Mouse (Mus musculus) embryonic facial prominence, embryonic 14.5 days (tissue): ENCODE measurements around the gene A26c2. TPM values are rescaled to one million over a fixed set of nuclear protein-coding genes. Genes with fewer than 3 reads are reported as not detected.

Experiments
- ATAC-seq: fragments of 200-750 bp; cut with Nextera tagmentation; 2 replicates; pipeline ENCODE4 v1.8.0; 2017; ENCODE audit warnings: low read depth, moderate number of reproducible peaks, moderate TSS enrichment
- DNase-seq: peaks from one replicate; pipeline ENCODE4 v3.0.0-alpha.2; 2015; ENCODE audit warnings: low spot score
- H3K27ac ChIP-seq: fragments of 300-500 bp; sonication (generic); replicated peaks from 2 replicates; pipeline ENCODE4 v1.5.1; 2014; ENCODE audit warnings: low read depth, mild to moderate bottlenecking, low read length, moderate library complexity
- H3K27me3 ChIP-seq: fragments of 300-500 bp; sonication (generic); replicated peaks from 2 replicates; pipeline ENCODE4 v1.6.1; 2014; ENCODE audit warnings: low read length; ENCODE audit not compliant: control insufficient read depth, insufficient read depth
- H3K36me3 ChIP-seq: fragments of 300-500 bp; sonication (generic); 2 replicates; pipeline ENCODE4 v1.6.1; 2014; ENCODE audit warnings: low read length, mixed read lengths; ENCODE audit not compliant: control insufficient read depth, insufficient read depth
- H3K4me1 ChIP-seq: fragments of 300-500 bp; sonication (generic); 2 replicates; pipeline ENCODE4 v1.6.1; 2014; ENCODE audit warnings: antibody characterized with exemption, low read length; ENCODE audit not compliant: control insufficient read depth, insufficient read depth
- H3K4me2 ChIP-seq: fragments of 300-500 bp; sonication (generic); 2 replicates; pipeline ENCODE4 v1.6.1; 2014; ENCODE audit warnings: low read depth, mild to moderate bottlenecking, low read length, moderate library complexity, mixed read lengths
- H3K4me3 ChIP-seq: fragments of 300-500 bp; sonication (generic); 2 replicates; pipeline ENCODE4 v1.5.1; 2014; ENCODE audit warnings: low read depth, mild to moderate bottlenecking, low read length
- H3K9ac ChIP-seq: fragments of 300-500 bp; sonication (generic); 2 replicates; pipeline ENCODE4 v1.6.1; 2014; ENCODE audit warnings: low read depth, mild to moderate bottlenecking, low read length, moderate library complexity, mixed read lengths
- H3K9me3 ChIP-seq: fragments of 300-500 bp; sonication (generic); 2 replicates; pipeline ENCODE4 v1.6.1; 2016; ENCODE audit warnings: low read length; ENCODE audit not compliant: control insufficient read depth
- WGBS: fragments of 180-500 bp; shearing (Covaris S2); extraction: QIAGEN DNeasy Blood & Tissue Kit; methylation state at CpG from one replicate; pipeline ENCODE4 v1.1.7; 2014; 5-methylcytosine and 5-hydroxymethylcytosine counted together
- polyA plus RNA-seq: library from polyadenylated mRNA; unstranded; fragments of >200 nt; fragmentation: Nextera tagmentation; extraction: Ambion mirVana; gene quantifications from 2 replicates; pipeline ENCODE4 v1.2.1, GENCODE M21; 2014

Gene A26c2
- polyA plus RNA-seq = not detected in 2 replicates

- Histone ChIP-seq H3K36me3 (no peaks in the 10 kb centered on the region), H3K4me1 (no peaks in the 10 kb centered on the region), H3K27ac (no peak within 1 kb of the TSS), H3K4me2 (no peak within 1 kb of the TSS), H3K9ac (no peak within 1 kb of the TSS), H3K27me3 (no peaks in the 10 kb centered on the region), H3K9me3 (0 out of 2 replicates have a peak, but pooled peaks cover 3% of the 10 kb centered on the region), H3K4me3 (no peak within 1 kb of the TSS)
- 76% methylated on average over 7 of the region's 7 CpGs for WGBS
- ATAC-seq = no peak
- DNase-seq = no peak
Measured at GRCm38 (mm10) chr7:62823573-62823972, at the start of gene A26c2. Gene A26c2 (minus strand): TSS chr7:62823673.

DNA sequence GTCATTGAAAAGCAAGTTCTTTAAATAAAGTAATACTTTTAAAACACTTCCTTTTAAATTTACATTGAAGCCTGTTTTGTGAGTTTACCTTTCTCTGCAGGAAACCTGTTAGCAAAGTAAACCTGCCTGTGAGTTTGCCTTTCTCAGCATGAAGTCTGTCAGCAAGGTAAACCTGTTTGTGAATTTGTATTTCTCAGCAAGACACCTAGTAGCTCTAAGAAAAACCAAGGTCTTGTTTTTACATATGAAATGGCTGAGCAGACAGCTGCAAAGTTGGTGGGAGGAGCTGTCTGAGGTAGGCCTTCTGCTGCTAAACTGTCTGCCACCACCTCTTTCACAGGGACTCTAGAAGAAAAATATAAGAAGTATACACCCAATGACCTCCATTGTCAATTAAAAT, 28.0 kb upstream of the A26c2 start:
- 0 out of 2 replicates have a peak, but pooled peaks cover 5% of the 10 kb centered on the region for H3K9me3 ChIP-seq
- no peaks in the 10 kb centered on the region for H3K36me3 ChIP-seq
- H3K4me1 ChIP-seq = no peaks in the 10 kb centered on the region
- H3K4me3 ChIP-seq = no peak overlapping the region
- H3K27ac ChIP-seq = no peak overlapping the region
- H3K9ac ChIP-seq = no peak overlapping the region
- H3K4me2 ChIP-seq = no peak overlapping the region
- DNase-seq = no peak
- no peak for ATAC-seq
- no peaks in the 10 kb centered on the region for H3K27me3 ChIP-seq
